Mouse (Mus musculus) midbrain, embryonic 11.5 days (tissue): ENCODE data around the gene Slc22a12. TPM values are rescaled to one million over a fixed set of nuclear protein-coding genes. Genes with fewer than 3 reads are reported as not detected.

ENCODE experiments used
- ATAC-seq: fragments of 200-750 bp; cut with Nextera tagmentation; 2 replicates; pipeline ENCODE4 v1.8.0; 2017; ENCODE audit warnings: moderate TSS enrichment, moderate library complexity; ENCODE audit not compliant: low FRiP score
- DNase-seq: peaks from one replicate; pipeline ENCODE4 v3.0.0; 2015; ENCODE audit warnings: low spot score; ENCODE audit errors: missing footprints
- H3K27ac ChIP-seq: fragments of 300-500 bp; sonication (generic); 2 replicates; pipeline ENCODE4 v1.5.1; 2014; ENCODE audit warnings: low read depth, low read length
- H3K27me3 ChIP-seq: fragments of 300-500 bp; sonication (generic); 2 replicates; pipeline ENCODE4 v1.6.1; 2014; ENCODE audit warnings: mild to moderate bottlenecking, low read length, moderate library complexity, mixed read lengths; ENCODE audit not compliant: control insufficient read depth, insufficient read depth
- H3K36me3 ChIP-seq: fragments of 300-500 bp; sonication (generic); 2 replicates; pipeline ENCODE4 v1.6.1; 2014; ENCODE audit warnings: mild to moderate bottlenecking, low read length, moderate library complexity, mixed read lengths; ENCODE audit not compliant: control insufficient read depth, insufficient read depth
- H3K4me1 ChIP-seq: fragments of 300-500 bp; sonication (generic); 2 replicates; pipeline ENCODE4 v1.6.1; 2014; ENCODE audit warnings: low read length; ENCODE audit not compliant: control insufficient read depth, insufficient read depth
- H3K4me2 ChIP-seq: fragments of 300-500 bp; sonication (generic); 2 replicates; pipeline ENCODE4 v1.6.1; 2014; ENCODE audit warnings: mild to moderate bottlenecking, moderate library complexity
- H3K4me3 ChIP-seq: fragments of 300-500 bp; sonication (generic); 2 replicates; pipeline ENCODE4 v1.5.1; 2014; ENCODE audit warnings: low read depth, low read length
- H3K9ac ChIP-seq: fragments of 300-500 bp; sonication (generic); 2 replicates; pipeline ENCODE4 v1.6.1; 2014; ENCODE audit warnings: low read length
- H3K9me3 ChIP-seq: fragments of 300-500 bp; sonication (generic); 2 replicates; pipeline ENCODE4 v1.6.1; 2016; ENCODE audit warnings: low read length; ENCODE audit not compliant: control insufficient read depth
- WGBS: fragments of 180-500 bp; shearing (Covaris S2); extraction: QIAGEN DNeasy Blood & Tissue Kit; methylation state at CpG from one replicate; pipeline ENCODE4 v1.1.7; 2014; 5-methylcytosine and 5-hydroxymethylcytosine counted together
- polyA plus RNA-seq: library from polyadenylated mRNA; unstranded; fragments of >200 nt; fragmentation: Nextera tagmentation; extraction: Ambion mirVana; gene quantifications from 2 replicates; pipeline ENCODE4 v1.2.1, GENCODE M21; 2014

The Slc22a12 gene
- polyA plus RNA-seq, 1 experiment from 2014 or later: not detected

DNA sequence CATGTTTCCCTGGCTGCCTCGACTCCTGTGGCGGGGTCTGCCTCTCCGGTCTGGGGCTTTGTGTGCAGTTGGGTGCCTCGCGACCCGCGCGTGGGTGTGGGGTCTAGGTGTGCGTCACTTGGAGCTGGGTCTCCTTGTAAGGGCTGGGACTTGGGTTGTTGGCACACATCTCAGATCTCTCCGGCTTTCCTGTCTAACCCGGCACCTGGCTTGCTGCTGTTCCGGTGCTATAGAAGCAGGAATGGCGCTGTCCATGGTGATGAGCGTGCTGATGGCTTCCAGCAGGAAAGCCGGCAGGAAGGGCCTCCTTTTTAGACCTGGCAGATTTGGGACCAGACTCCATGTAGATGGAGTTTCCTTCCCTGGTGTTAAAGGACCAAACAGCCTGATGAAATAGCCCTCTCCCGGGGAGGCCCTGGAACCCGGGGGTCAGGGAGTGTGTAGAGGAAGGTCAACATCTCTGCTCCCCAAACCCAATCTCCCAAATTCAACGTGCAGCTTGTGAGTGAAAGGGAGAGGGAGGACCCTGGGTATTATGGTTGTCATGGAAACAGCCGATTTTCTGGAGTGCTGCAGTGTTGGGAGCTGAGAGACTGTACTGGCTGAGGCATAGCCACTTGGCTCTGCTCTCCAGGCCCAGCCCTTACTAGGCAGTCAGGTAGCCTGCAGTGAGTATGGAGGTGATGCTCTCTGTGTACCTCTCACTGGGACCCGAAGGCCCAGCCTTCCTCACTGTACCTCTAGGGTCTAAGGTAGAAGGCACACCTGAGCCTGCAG, 40.1 kb downstream of the Slc22a12 start:
- peak overlapping the region; percentile 65 for H3K9ac ChIP-seq
- H3K36me3 ChIP-seq: 0 out of 2 replicates have a peak, but pooled peaks cover 4% of the 10 kb centered on the region
- H3K27me3 ChIP-seq: peaks cover 5% of the 10 kb centered on the region
- H3K4me1 ChIP-seq: peaks cover 39% of the 10 kb centered on the region
- no peaks in the 10 kb centered on the region for H3K9me3 ChIP-seq
- H3K4me3 ChIP-seq: peak overlapping the region; percentile 43
- H3K4me2 ChIP-seq: peak overlapping the region; percentile 93
- DNase-seq: peak; percentile 96
- H3K27ac ChIP-seq: peak overlapping the region; percentile 73
- ATAC-seq: peak; percentile 36
- 4% methylated on average over 20 of the region's 20 CpGs for WGBS

- Histone ChIP-seq H3K9me3 (no peaks in the 10 kb centered on the region), H3K4me2 (peak overlapping the region; percentile 93), H3K27me3 (peaks cover 5% of the 10 kb centered on the region), H3K9ac (peak overlapping the region; percentile 65), H3K36me3 (0 out of 2 replicates have a peak, but pooled peaks cover 4% of the 10 kb centered on the region), H3K27ac (peak overlapping the region; percentile 73), H3K4me1 (peaks cover 39% of the 10 kb centered on the region), H3K4me3 (peak overlapping the region; percentile 43)
- DNase-seq (peak; percentile 98), ATAC-seq (peak; percentile 52; the same call in 1 of the 2 replicates)
- WGBS: under 1% methylated on average over 24 of the region's 25 CpGs
Observed at GRCm38 (mm10) chr19:6502035-6502541, 40.7 kb downstream of the Slc22a12 start.

DNA sequence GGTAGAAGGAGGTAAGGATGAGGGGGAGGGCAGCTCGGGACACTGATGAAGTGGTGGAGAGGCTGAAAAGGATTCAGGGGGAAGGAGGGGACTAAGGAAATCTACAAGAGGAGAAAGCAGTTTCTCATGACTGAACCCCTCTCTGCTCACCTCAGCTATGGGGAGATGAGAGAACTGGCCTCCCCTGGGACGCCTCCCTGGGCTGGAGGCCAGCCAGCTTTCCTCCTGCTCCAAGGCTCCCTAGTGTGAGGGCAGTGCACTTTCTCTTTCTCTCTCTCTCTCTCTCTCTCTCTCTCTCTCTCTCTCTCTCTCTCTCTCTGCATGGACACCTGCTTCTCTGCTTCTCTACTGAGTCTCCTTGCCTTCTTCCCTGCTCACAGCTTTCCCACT, 42.2 kb downstream of the Slc22a12 start:
- no peaks in the 10 kb centered on the region for H3K9me3 ChIP-seq
- peaks cover 5% of the 10 kb centered on the region for H3K27me3 ChIP-seq
- 38% methylated on average over 2 of the region's 2 CpGs for WGBS
- H3K27ac ChIP-seq: no peak overlapping the region
- no peak overlapping the region for H3K9ac ChIP-seq
- 0 out of 2 replicates have a peak, but pooled peaks cover 4% of the 10 kb centered on the region for H3K36me3 ChIP-seq
- DNase-seq (no peak), ATAC-seq (no peak)
- peaks cover 44% of the 10 kb centered on the region for H3K4me1 ChIP-seq
- H3K4me3 ChIP-seq: no peak overlapping the region
- peak overlapping the region; percentile 99 for H3K4me2 ChIP-seq

GRCm38 (mm10) chr19:6499860-6500635, 42.8 kb downstream of the Slc22a12 start:
- peak overlapping the region; percentile 93 for H3K9ac ChIP-seq
- H3K27me3 ChIP-seq: peaks cover 7% of the 10 kb centered on the region
- H3K4me2 ChIP-seq: peak overlapping the region; percentile 99
- no peaks in the 10 kb centered on the region for H3K9me3 ChIP-seq
- H3K27ac ChIP-seq: no peak overlapping the region
- 0 out of 2 replicates have a peak, but pooled peaks cover under 1% of the 10 kb centered on the region for H3K36me3 ChIP-seq
- ATAC-seq (no peak), DNase-seq (no peak)
- peak overlapping the region; percentile 84 for H3K4me3 ChIP-seq
- WGBS: 61% methylated on average over 6 of the region's 6 CpGs
- peaks cover 44% of the 10 kb centered on the region for H3K4me1 ChIP-seq

DNA sequence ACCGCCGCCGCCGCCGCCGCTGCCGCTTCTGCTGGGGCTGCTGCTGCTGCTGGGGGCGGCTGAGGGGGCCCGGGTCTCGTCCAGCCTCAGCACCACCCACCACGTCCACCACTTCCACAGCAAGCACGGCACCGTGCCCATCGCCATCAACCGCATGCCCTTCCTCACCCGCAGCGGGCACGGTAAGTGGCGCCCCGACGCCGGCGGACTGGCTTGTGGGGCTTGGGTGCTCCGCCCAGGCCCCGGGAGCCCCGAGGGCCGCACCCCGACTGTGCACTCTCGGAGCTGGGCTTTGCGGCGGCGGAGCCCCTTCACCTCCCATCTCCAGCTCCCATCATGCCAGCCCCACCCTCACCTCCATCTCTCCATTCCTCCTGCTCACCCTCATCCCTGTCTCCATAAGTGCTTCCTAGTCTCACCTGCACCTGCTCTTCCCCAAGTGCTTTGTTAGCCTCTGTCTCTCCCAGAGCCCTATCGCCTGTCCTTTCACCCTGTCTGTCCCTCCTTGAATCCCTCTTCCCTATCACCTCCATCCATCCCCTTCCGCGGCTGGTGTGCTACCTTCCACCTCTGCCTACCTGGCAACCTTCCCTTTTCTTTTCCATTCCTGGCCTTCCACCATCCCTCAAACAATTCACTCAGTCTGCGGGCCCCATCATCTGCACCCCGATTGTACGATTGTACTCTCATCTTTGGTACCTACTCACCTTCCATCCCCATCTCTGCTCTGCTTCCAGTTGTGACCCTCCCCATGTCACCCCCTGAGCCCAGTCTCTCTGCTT, 44.3 kb downstream of the Slc22a12 start:
- Histone ChIP-seq H3K27ac (peak overlapping the region; percentile 63; the same call in 1 of the 2 replicates), H3K36me3 (no peaks in the 10 kb centered on the region), H3K4me3 (peak overlapping the region; percentile 84), H3K27me3 (peaks cover 9% of the 10 kb centered on the region), H3K9ac (peak overlapping the region; percentile 93), H3K4me1 (peaks cover 40% of the 10 kb centered on the region), H3K4me2 (peak overlapping the region; percentile 99), H3K9me3 (no peaks in the 10 kb centered on the region)
- 4% methylated on average over 34 of the region's 38 CpGs for WGBS
- ATAC-seq (no peak), DNase-seq (peak; percentile 90)

- Histone ChIP-seq H3K4me3 (peak overlapping the region; percentile 84), H3K4me1 (peaks cover 33% of the 10 kb centered on the region), H3K27ac (peak overlapping the region; percentile 63), H3K36me3 (no peaks in the 10 kb centered on the region), H3K9me3 (no peaks in the 10 kb centered on the region), H3K4me2 (peak overlapping the region; percentile 99), H3K9ac (peak overlapping the region; percentile 93), H3K27me3 (peaks cover 9% of the 10 kb centered on the region)
- peak; percentile 45 for ATAC-seq
- under 1% methylated on average over 39 of the region's 39 CpGs for WGBS
- no peak for DNase-seq
Observed at GRCm38 (mm10) chr19:6497803-6498202, 45.0 kb downstream of the Slc22a12 start.

GRCm38 (mm10) chr19:6497150-6497801, 45.6 kb downstream of the Slc22a12 start:
- WGBS: 0% methylated on average over 2 of the region's 39 CpGs
- H3K27me3 ChIP-seq: peaks cover 13% of the 10 kb centered on the region
- peaks cover 28% of the 10 kb centered on the region for H3K4me1 ChIP-seq

More at GRCm38 (mm10) chr19:6497150-6497801, 45.6 kb downstream of the Slc22a12 start:
- peak; percentile 98 for DNase-seq
- Histone ChIP-seq H3K4me3 (peak overlapping the region; percentile 84), H3K9ac (peak overlapping the region; percentile 93), H3K4me2 (peak overlapping the region; percentile 99), H3K27ac (peak overlapping the region; percentile 63; the same call in 1 of the 2 replicates), H3K36me3 (no peaks in the 10 kb centered on the region), H3K9me3 (no peaks in the 10 kb centered on the region)
- peak; percentile 73 for ATAC-seq
